ENCODE assay signal across 13 mouse cellular contexts in the genomic region with DNA sequence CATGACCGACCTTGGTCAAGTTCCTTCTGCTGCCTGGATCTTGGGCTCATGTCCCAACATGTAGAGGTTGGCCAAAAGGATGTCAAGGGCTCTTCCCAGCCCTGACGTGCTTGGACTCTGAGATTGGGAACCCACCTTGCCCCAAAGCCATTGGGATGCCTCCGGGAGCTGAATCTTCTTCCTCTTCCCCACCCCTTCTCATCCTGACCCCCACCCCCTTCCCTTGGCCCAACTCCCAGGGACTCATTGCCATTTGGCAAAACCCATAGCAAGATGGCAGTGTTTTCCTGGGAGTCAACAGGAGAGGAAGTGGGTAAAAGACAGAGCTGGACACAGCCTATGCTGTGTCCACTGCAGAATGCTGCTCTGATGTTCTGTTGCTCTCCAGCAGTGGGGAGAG. TPM values are rescaled to one million over a fixed set of nuclear protein-coding genes. Genes with fewer than 3 reads are reported as not detected.
DNase-seq lines count a peak whose midpoint lies in the region; ATAC-seq and TF ChIP-seq lines count a peak whose summit lies in the region.
"Had no signal": no experiment of that assay in that cellular context is flagged by ENCODE, and none has a peak within 500 bp of the region (broad histone marks: within the 10 kb centered on the region; RNA-seq: fewer than 3 reads in every experiment).

No protein-coding gene starts in this region.

- H3K4me1 ChIP-seq in heart, adult 2 months (ENCODE audit: control insufficient read depth, insufficient read depth, low read length) = peaks cover 11% of the 10 kb centered on the region; the same call in 1 of the 2 replicates
- peaks cover 14% of the 10 kb centered on the region for H3K4me1 ChIP-seq in neural tube, embryonic 12.5 days
- H3K4me1 ChIP-seq in hindbrain, postnatal 0 days (ENCODE audit: insufficient read depth, low read length) = peaks cover 43% of the 10 kb centered on the region

- no peaks in the 10 kb centered on the region for H3K9me3 ChIP-seq in neural tube, embryonic 12.5 days
- H3K9me3 ChIP-seq in hindbrain, postnatal 0 days (ENCODE audit: low read length) = no peaks in the 10 kb centered on the region
- H3K9me3 ChIP-seq: embryonic facial prominence, embryonic 15.5 days had no signal

- H3K27me3 ChIP-seq in heart, adult 2 months (ENCODE audit: control insufficient read depth, insufficient read depth, low read length) = peaks cover 2% of the 10 kb centered on the region; the same call in 1 of the 2 replicates
- peaks cover 46% of the 10 kb centered on the region for H3K27me3 ChIP-seq in neural tube, embryonic 12.5 days (replicated peaks)
- no peaks in the 10 kb centered on the region for H3K27me3 ChIP-seq in hindbrain, postnatal 0 days (ENCODE audit: insufficient read depth, low read length)

- TF ChIP-seq EP300 in heart, adult 2 months (IDR thresholded peaks at IDR 0.05; ENCODE audit: insufficient read depth, low read depth, low read length) = 0 out of 2 replicates have a peak, but pooled peaks have one; percentile 5

- no peaks in the 10 kb centered on the region for H3K79me2 ChIP-seq in heart, adult 2 months (replicated peaks; ENCODE audit: control insufficient read depth, insufficient read depth, low read length)

- 40% methylated on average over 3 of the region's 3 CpGs for WGBS in heart, adult 2 months
- WGBS in neural tube, embryonic 12.5 days = 85% methylated on average over 3 of the region's 3 CpGs
- WGBS in hindbrain, postnatal 0 days = 73% methylated on average over 3 of the region's 3 CpGs

- TF ChIP-seq POLR2A in heart, adult 2 months (IDR thresholded peaks at IDR 0.05; ENCODE audit: insufficient read depth, low read depth, low read length) = no peak

- ATAC-seq in neural tube, embryonic 12.5 days (ENCODE audit: low FRiP score, low read depth) = no peak
- ATAC-seq in hindbrain, postnatal 0 days = no peak
- no peak for ATAC-seq in frontal cortex, adult (ENCODE audit: low TSS enrichment)
- ATAC-seq: activated CD4-positive, CD25-positive, alpha-beta regulatory T cell, adult 4 months had no signal

- H3K4me3 ChIP-seq in heart, adult 2 months = peak overlapping the region; percentile 60
- no peak overlapping the region for H3K4me3 ChIP-seq in neural tube, embryonic 12.5 days
- H3K4me3 ChIP-seq in hindbrain, postnatal 0 days (ENCODE audit: low read length) = peak overlapping the region; percentile 62

- intact Hi-C loops in heart, adult 2 months (cut with DNase I) = loop anchor here (2.0 to 5.0 kb wide), 2 partner anchors 15 to 72 kb away; no protein-coding TSS in a partner anchor

- peak; percentile 47 to 48 for DNase-seq in heart, adult 2 months
- DNase-seq in heart, adult 8-10 months (ENCODE audit: low spot score) = no peak
- no peak for DNase-seq in neural tube, embryonic 10.5 days (ENCODE audit: extremely low spot score, low spot score)
- no peak for DNase-seq in hindbrain, postnatal 0 days (ENCODE audit: low spot score)
- DNase-seq in liver = no peak
- DNase-seq in ovary, adult 18-20 months (ENCODE audit: low spot score) = no peak
- DNase-seq: thymus, postnatal 14 days had no signal

- H3K9ac ChIP-seq in heart, adult 2 months (ENCODE audit: low read depth, low read length) = peak overlapping the region; percentile 84
- H3K9ac ChIP-seq in neural tube, embryonic 12.5 days = no peak overlapping the region
- H3K9ac ChIP-seq in hindbrain, postnatal 0 days (replicated peaks; ENCODE audit: low read length) = peak overlapping the region; percentile 13; the same call in 1 of the 2 replicates
- H3K9ac ChIP-seq: embryonic facial prominence, embryonic 15.5 days had no signal

- H3K4me2 ChIP-seq in neural tube, embryonic 12.5 days (replicated peaks) = peak overlapping the region; percentile 97; the same call in 1 of the 2 replicates
- H3K4me2 ChIP-seq in hindbrain, postnatal 0 days (ENCODE audit: low read depth, low read length) = peak overlapping the region; percentile 82

- peak overlapping the region; percentile 87 for H3K27ac ChIP-seq in heart, adult 2 months
- H3K27ac ChIP-seq in neural tube, embryonic 12.5 days = no peak overlapping the region
- H3K27ac ChIP-seq in hindbrain, postnatal 0 days = no peak overlapping the region
- H3K27ac ChIP-seq: embryonic facial prominence, embryonic 15.5 days had no signal

- H3K36me3 ChIP-seq in heart, adult 2 months (ENCODE audit: control insufficient read depth, insufficient read depth, low read length) = no peaks in the 10 kb centered on the region; the same call in 1 of the 2 replicates
- no peaks in the 10 kb centered on the region for H3K36me3 ChIP-seq in neural tube, embryonic 12.5 days
- no peaks in the 10 kb centered on the region for H3K36me3 ChIP-seq in hindbrain, postnatal 0 days (ENCODE audit: insufficient read depth, low read length)
- H3K36me3 ChIP-seq: embryonic facial prominence, embryonic 15.5 days had no signal

- no peak for TF ChIP-seq CTCF in heart, adult 2 months (IDR thresholded peaks at IDR 0.05)
- no peak for TF ChIP-seq CTCF in hindbrain, postnatal 0 days (IDR thresholded peaks at IDR 0.05; ENCODE audit: low read depth)

RNA-seq across cellular contexts. Expression of a gene that starts 1.6 kb away (rescaled TPM):
- total RNA-seq in heart, adult 2 months (2021) = 100 to 1,000 TPM; 259 to 300 TPM
- 382 and 432 TPM in 2 replicates for polyA plus RNA-seq in heart, adult 2 months (2012; rRNA removed)
- total RNA-seq in heart, adult 8-10 months (2022) = 100 to 1,000 TPM; 268 to 282 (median 276) TPM
- 1.8 and 1.9 TPM in 2 replicates for polyA plus RNA-seq in neural tube, embryonic 12.5 days (2016; fragmentation: Nextera tagmentation; extraction: Ambion mirVana)
- 23.2 and 30.3 TPM in 2 replicates for total RNA-seq in hindbrain, postnatal 0 days (2014; rRNA removed)
- 11.5 and 12.7 TPM in 2 replicates for polyA plus RNA-seq in hindbrain, postnatal 0 days (2015; fragmentation: Nextera tagmentation; extraction: Ambion mirVana)
- polyA plus RNA-seq: activated CD4-positive, CD25-positive, alpha-beta regulatory T cell, adult 4 months had no signal

RNA-seq across cellular contexts. Expression of a gene that starts 43.9 kb away (rescaled TPM):
- not detected for total RNA-seq in heart, adult 2 months (2021)
- polyA plus RNA-seq in heart, adult 2 months (2012; rRNA removed) = 0.56 TPM in 1 of 2 replicates, not detected in the other
- total RNA-seq in heart, adult 8-10 months (2022) = not detected
- not detected in 2 replicates for polyA plus RNA-seq in neural tube, embryonic 12.5 days (2016; fragmentation: Nextera tagmentation; extraction: Ambion mirVana)
- total RNA-seq in hindbrain, postnatal 0 days (2014; rRNA removed) = not detected in 2 replicates
- polyA plus RNA-seq in hindbrain, postnatal 0 days (2015; fragmentation: Nextera tagmentation; extraction: Ambion mirVana) = not detected in 2 replicates
- total RNA-seq: heart, postnatal 14 days; layer of hippocampus, postnatal 10 days had no signal
- polyA plus RNA-seq: activated CD4-positive, CD25-positive, alpha-beta regulatory T cell, adult 4 months had no signal

RNA-seq across cellular contexts. Expression of a gene that starts 58.2 kb away (rescaled TPM):
- total RNA-seq in heart, adult 2 months (2021) = 10 to 100 TPM; 47.2 to 49.9 TPM
- 119 and 154 TPM in 2 replicates for polyA plus RNA-seq in heart, adult 2 months (2012; rRNA removed)
- 10 to 100 TPM; 48.3 to 60.9 (median 54.9) TPM for total RNA-seq in heart, adult 8-10 months (2022)
- polyA plus RNA-seq in neural tube, embryonic 12.5 days (2016; fragmentation: Nextera tagmentation; extraction: Ambion mirVana) = 25.5 and 25.8 TPM in 2 replicates
- 70.6 and 95.8 TPM in 2 replicates for total RNA-seq in hindbrain, postnatal 0 days (2014; rRNA removed)
- polyA plus RNA-seq in hindbrain, postnatal 0 days (2015; fragmentation: Nextera tagmentation; extraction: Ambion mirVana) = 29.6 and 31.3 TPM in 2 replicates

Comparison
In these comparisons a context has a peak if more than half of its experiments do, and no peak if none do; other contexts are left out.
1. DNase-seq: peak in heart, adult 2 months (2 of 2); none in heart, adult 8-10 months (single experiment), neural tube, embryonic 10.5 days (single experiment), hindbrain, postnatal 0 days (single experiment), liver (single experiment) and ovary, adult 18-20 months (single experiment).